Mouse (Mus musculus): Measurements from ENCODE around the gene Kif12.

GRCm38 (mm10) chr4:63219059-63219458, 47.1 kb upstream of the Kif12 start:
- TF ChIP-seq POLR2A (IDR thresholded peaks at IDR 0.05; ENCODE audit: low read depth, low read length) (no peak), CTCF (IDR thresholded peaks at IDR 0.05; ENCODE audit: borderline replicate concordance, insufficient read depth, low read length) (no peak)
